Mouse (Mus musculus): Measurements from ENCODE around the gene Pknox2.

- 0 out of 2 replicates have a peak, but pooled peaks have one; percentile 52 for TF ChIP-seq ZNF384 (IDR thresholded peaks at IDR 0.05; ENCODE audit: low read depth, low read length)
- TF ChIP-seq ZC3H11A (IDR thresholded peaks at IDR 0.05; ENCODE audit: borderline replicate concordance, low read depth, low read length): no peak
- TF ChIP-seq HCFC1 (IDR thresholded peaks at IDR 0.05; ENCODE audit: borderline replicate concordance, insufficient read depth, low read length): no peak
- no peak for TF ChIP-seq CHD2 (IDR thresholded peaks at IDR 0.05; ENCODE audit: low read depth, low read length)
- TF ChIP-seq MAFK (IDR thresholded peaks at IDR 0.05; ENCODE audit: insufficient read depth, low read depth, low read length): no peak
Measured at GRCm38 (mm10) chr9:37117529-37117928, 29.7 kb downstream of the Pknox2 start.

Measured in ES-E14 (cell line).